Mouse (Mus musculus): ENCODE measurements around the gene Defb25. TPM values are rescaled to one million over a fixed set of nuclear protein-coding genes. Genes with fewer than 3 reads are reported as not detected.

Gene Defb25
- polyA plus RNA-seq, 2 experiments: 0.68 to 3.2 TPM

- Histone ChIP-seq H3K4me2 (replicated peaks; ENCODE audit: low read depth, low read length, severe bottlenecking) (no peak within 1 kb of the TSS), H3K27me3 (ENCODE audit: control insufficient read depth, insufficient read depth, low read length) (no peaks in the 10 kb centered on the region), H3K4me1 (ENCODE audit: control insufficient read depth, insufficient read depth, low read length) (no peaks in the 10 kb centered on the region), H3K4me3 (replicated peaks; ENCODE audit: low read length) (no peak within 1 kb of the TSS), H3K9me3 (ENCODE audit: control insufficient read depth, low read length) (no peaks in the 10 kb centered on the region), H3K36me3 (ENCODE audit: control insufficient read depth, insufficient read depth, low read length) (no peaks in the 10 kb centered on the region), H3K9ac (ENCODE audit: low read depth, low read length, severe bottlenecking) (no peak within 1 kb of the TSS), H3K27ac (replicated peaks; ENCODE audit: low read depth, low read length) (no peak within 1 kb of the TSS)
- WGBS: 73% methylated on average over 7 of the region's 7 CpGs
- no peak for ATAC-seq (ENCODE audit: low FRiP score, low read depth)
- TF ChIP-seq POLR2A (IDR thresholded peaks at IDR 0.05; ENCODE audit: borderline replicate concordance, extremely low read depth, insufficient read depth, insufficient read length): no peak
- no peak for DNase-seq (ENCODE audit: low spot score)
These were observed 42.7 kb downstream of the Defb25 start, which contains the start of gene Defb19 for GRCm38 (mm10) chr2:152580107-152580506. TSS of gene Defb19 (minus strand) at chr2:152580312.

GRCm38 (mm10) chr2:152573484-152573883, 49.4 kb downstream of the Defb25 start:
- 94% methylated on average over 8 of the region's 8 CpGs for WGBS
- H3K27me3 ChIP-seq (ENCODE audit: control insufficient read depth, insufficient read depth, low read length): no peaks in the 10 kb centered on the region
- no peak for TF ChIP-seq POLR2A (IDR thresholded peaks at IDR 0.05; ENCODE audit: borderline replicate concordance, extremely low read depth, insufficient read depth, insufficient read length)
- ATAC-seq (ENCODE audit: low FRiP score, low read depth) (no peak), DNase-seq (ENCODE audit: low spot score) (no peak)
- H3K27ac ChIP-seq (replicated peaks; ENCODE audit: low read depth, low read length): no peak overlapping the region
- H3K9ac ChIP-seq (ENCODE audit: low read depth, low read length, severe bottlenecking): no peak overlapping the region
- H3K4me3 ChIP-seq (replicated peaks; ENCODE audit: low read length): no peak overlapping the region
- H3K36me3 ChIP-seq (ENCODE audit: control insufficient read depth, insufficient read depth, low read length): no peaks in the 10 kb centered on the region
- H3K4me1 ChIP-seq (ENCODE audit: control insufficient read depth, insufficient read depth, low read length): no peaks in the 10 kb centered on the region
- H3K4me2 ChIP-seq (replicated peaks; ENCODE audit: low read depth, low read length, severe bottlenecking): no peak overlapping the region
- H3K9me3 ChIP-seq (ENCODE audit: control insufficient read depth, low read length): no peaks in the 10 kb centered on the region

Other genes with a start within 250 kb of the Defb25 start
- gene Nrsn2, start 246.4 kb downstream of the Defb25 start, polyA plus RNA-seq (2012; rRNA removed): 3.6 and 4.9 TPM in 2 replicates
- gene Nrsn2, start 246.4 kb downstream of the Defb25 start, polyA plus RNA-seq (2014; fragmentation: Nextera tagmentation; extraction: Ambion mirVana): 2.5 and 2.7 TPM in 2 replicates
- gene Sox12, start 225.0 kb downstream of the Defb25 start, polyA plus RNA-seq (2012; rRNA removed): 48.8 and 60.7 TPM in 2 replicates
- 13.5 and 17.1 TPM in 2 replicates for gene Sox12, start 225.0 kb downstream of the Defb25 start, polyA plus RNA-seq (2014; fragmentation: Nextera tagmentation; extraction: Ambion mirVana)
- 33.5 and 35.6 TPM in 2 replicates for gene Zcchc3, start 208.0 kb downstream of the Defb25 start, polyA plus RNA-seq (2012; rRNA removed)
- 38.1 and 47.0 TPM in 2 replicates for gene Zcchc3, start 208.0 kb downstream of the Defb25 start, polyA plus RNA-seq (2014; fragmentation: Nextera tagmentation; extraction: Ambion mirVana)
- 0.28 and 0.41 TPM in 2 replicates for gene 6820408C15Rik, start 207.5 kb downstream of the Defb25 start, polyA plus RNA-seq (2012; rRNA removed)
- gene 6820408C15Rik, start 207.5 kb downstream of the Defb25 start, polyA plus RNA-seq (2014; fragmentation: Nextera tagmentation; extraction: Ambion mirVana): 0.18 and 0.30 TPM in 2 replicates
- gene Defb23, start 158.4 kb downstream of the Defb25 start, polyA plus RNA-seq (2012; rRNA removed): not detected in 2 replicates
- not detected in 2 replicates for gene Defb23, start 158.4 kb downstream of the Defb25 start, polyA plus RNA-seq (2014; fragmentation: Nextera tagmentation; extraction: Ambion mirVana)
- gene Defb20, start 146.0 kb downstream of the Defb25 start, polyA plus RNA-seq (2012; rRNA removed): 0.12 TPM in 1 of 2 replicates, not detected in the other
- not detected in 2 replicates for gene Defb20, start 146.0 kb downstream of the Defb25 start, polyA plus RNA-seq (2014; fragmentation: Nextera tagmentation; extraction: Ambion mirVana)
- 0.13 TPM in 1 of 2 replicates, not detected in the other for gene Defb22, start 132.9 kb downstream of the Defb25 start, polyA plus RNA-seq (2012; rRNA removed)
- not detected in 2 replicates for gene Defb22, start 132.9 kb downstream of the Defb25 start, polyA plus RNA-seq (2014; fragmentation: Nextera tagmentation; extraction: Ambion mirVana)
- gene Defb26, start 111.4 kb downstream of the Defb25 start, polyA plus RNA-seq (2012; rRNA removed): not detected in 2 replicates
- not detected in 2 replicates for gene Defb26, start 111.4 kb downstream of the Defb25 start, polyA plus RNA-seq (2014; fragmentation: Nextera tagmentation; extraction: Ambion mirVana)
- 0.61 TPM in 1 of 2 replicates, not detected in the other for gene Defb28, start 104.8 kb downstream of the Defb25 start, polyA plus RNA-seq (2012; rRNA removed)
- not detected in 2 replicates for gene Defb28, start 104.8 kb downstream of the Defb25 start, polyA plus RNA-seq (2014; fragmentation: Nextera tagmentation; extraction: Ambion mirVana)
- not detected in 2 replicates for gene Defb29, start 83.0 kb downstream of the Defb25 start, polyA plus RNA-seq (2012; rRNA removed)
- gene Defb29, start 83.0 kb downstream of the Defb25 start, polyA plus RNA-seq (2014; fragmentation: Nextera tagmentation; extraction: Ambion mirVana): not detected in 2 replicates
- not detected in 2 replicates for gene Gm17416, start 53.7 kb downstream of the Defb25 start, polyA plus RNA-seq (2012; rRNA removed)
- not detected in 2 replicates for gene Gm17416, start 53.7 kb downstream of the Defb25 start, polyA plus RNA-seq (2014; fragmentation: Nextera tagmentation; extraction: Ambion mirVana)
- gene Defb21, start 50.3 kb downstream of the Defb25 start, polyA plus RNA-seq (2012; rRNA removed): not detected in 2 replicates
- gene Defb21, start 50.3 kb downstream of the Defb25 start, polyA plus RNA-seq (2014; fragmentation: Nextera tagmentation; extraction: Ambion mirVana): not detected in 2 replicates
- not detected in 2 replicates for gene Defb19, start 42.7 kb downstream of the Defb25 start, polyA plus RNA-seq (2012; rRNA removed)
- not detected in 2 replicates for gene Defb19, start 42.7 kb downstream of the Defb25 start, polyA plus RNA-seq (2014; fragmentation: Nextera tagmentation; extraction: Ambion mirVana)
- not detected in 2 replicates for gene Defb45, start 23.7 kb downstream of the Defb25 start, polyA plus RNA-seq (2012; rRNA removed)
- gene Defb45, start 23.7 kb downstream of the Defb25 start, polyA plus RNA-seq (2014; fragmentation: Nextera tagmentation; extraction: Ambion mirVana): not detected in 2 replicates
- gene Defb36, start 18.7 kb downstream of the Defb25 start, polyA plus RNA-seq (2012; rRNA removed): not detected in 2 replicates
- not detected in 2 replicates for gene Defb36, start 18.7 kb downstream of the Defb25 start, polyA plus RNA-seq (2014; fragmentation: Nextera tagmentation; extraction: Ambion mirVana)
- gene Rem1, start 3.9 kb upstream of the Defb25 start, polyA plus RNA-seq (2012; rRNA removed): 3.9 and 4.7 TPM in 2 replicates
- 2.6 and 4.4 TPM in 2 replicates for gene Rem1, start 3.9 kb upstream of the Defb25 start, polyA plus RNA-seq (2014; fragmentation: Nextera tagmentation; extraction: Ambion mirVana)
- 148 and 194 TPM in 2 replicates for gene H13, start 46.4 kb upstream of the Defb25 start, polyA plus RNA-seq (2012; rRNA removed)
- gene H13, start 46.4 kb upstream of the Defb25 start, polyA plus RNA-seq (2014; fragmentation: Nextera tagmentation; extraction: Ambion mirVana): 151 and 153 TPM in 2 replicates
- 11.8 and 18.6 TPM in 2 replicates for gene Mcts2, start 64.0 kb upstream of the Defb25 start, polyA plus RNA-seq (2012; rRNA removed)
- 26.8 and 27.2 TPM in 2 replicates for gene Mcts2, start 64.0 kb upstream of the Defb25 start, polyA plus RNA-seq (2014; fragmentation: Nextera tagmentation; extraction: Ambion mirVana)
- 444 and 565 TPM in 2 replicates for gene Id1, start 113.2 kb upstream of the Defb25 start, polyA plus RNA-seq (2012; rRNA removed)
- 184 and 198 TPM in 2 replicates for gene Id1, start 113.2 kb upstream of the Defb25 start, polyA plus RNA-seq (2014; fragmentation: Nextera tagmentation; extraction: Ambion mirVana)
- gene Cox4i2, start 131.1 kb upstream of the Defb25 start, polyA plus RNA-seq (2012; rRNA removed): 21.7 and 23.7 TPM in 2 replicates
- gene Cox4i2, start 131.1 kb upstream of the Defb25 start, polyA plus RNA-seq (2014; fragmentation: Nextera tagmentation; extraction: Ambion mirVana): 33.6 and 34.7 TPM in 2 replicates
- 46.8 and 54.3 TPM in 2 replicates for gene Bcl2l1, start 208.7 kb upstream of the Defb25 start, polyA plus RNA-seq (2012; rRNA removed)
- 91.2 and 96.3 TPM in 2 replicates for gene Bcl2l1, start 208.7 kb upstream of the Defb25 start, polyA plus RNA-seq (2014; fragmentation: Nextera tagmentation; extraction: Ambion mirVana)
- 36.0 and 51.3 TPM in 2 replicates for gene Tpx2, start 224.9 kb upstream of the Defb25 start, polyA plus RNA-seq (2012; rRNA removed)
- gene Tpx2, start 224.9 kb upstream of the Defb25 start, polyA plus RNA-seq (2014; fragmentation: Nextera tagmentation; extraction: Ambion mirVana): 71.8 and 83.6 TPM in 2 replicates